Mouse (Mus musculus): ENCODE measurements around the gene Usp7. TPM values are rescaled to one million over a fixed set of nuclear protein-coding genes. Genes with fewer than 3 reads are reported as not detected.
"Not testable (repeated sequence)": the region's sequence is repeated elsewhere in the genome, so short reads cannot be mapped to it uniquely, and the experiment has no call there.

Usp7 gene
- polyA plus RNA-seq, 1 experiment from 2014 or later: 40.2 TPM

GRCm38 (mm10) chr16:8781191-8781590 lies 10.9 kb downstream of the Usp7 start:
- no peaks in the 10 kb centered on the region for H3K4me1 ChIP-seq (ENCODE audit: control insufficient read depth, insufficient read depth, low read length)
- H3K4me3 ChIP-seq (ENCODE audit: low read depth, low read length): no peak overlapping the region
- no peaks in the 10 kb centered on the region for H3K27me3 ChIP-seq (ENCODE audit: control insufficient read depth, insufficient read depth, low read length)
- no peak overlapping the region for H3K4me2 ChIP-seq (ENCODE audit: low read depth, low read length)
- H3K36me3 ChIP-seq (replicated peaks; ENCODE audit: control insufficient read depth, insufficient read depth, low read depth, low read length): no peaks in the 10 kb centered on the region
- H3K9ac ChIP-seq (replicated peaks; ENCODE audit: low read length): no peak overlapping the region
- no peaks in the 10 kb centered on the region for H3K9me3 ChIP-seq (replicated peaks; ENCODE audit: control insufficient read depth, low read length)
- DNase-seq (ENCODE audit: low spot score) (no peak), ATAC-seq (replicated peaks; ENCODE audit: insufficient number of reproducible peaks, low FRiP score, low TSS enrichment, low read depth) (peak; percentile 44; the same call in 1 of the 2 replicates)
- 71% methylated on average over 6 of the region's 6 CpGs for WGBS
- H3K27ac ChIP-seq (replicated peaks; ENCODE audit: low read depth, low read length): no peak overlapping the region

- Histone ChIP-seq H3K36me3 (replicated peaks; ENCODE audit: control insufficient read depth, insufficient read depth, low read depth, low read length) (no peaks in the 10 kb centered on the region), H3K27me3 (ENCODE audit: control insufficient read depth, insufficient read depth, low read length) (no peaks in the 10 kb centered on the region), H3K9me3 (replicated peaks; ENCODE audit: control insufficient read depth, low read length) (no peaks in the 10 kb centered on the region), H3K9ac (replicated peaks; ENCODE audit: low read length) (no peak overlapping the region), H3K4me1 (ENCODE audit: control insufficient read depth, insufficient read depth, low read length) (no peaks in the 10 kb centered on the region), H3K27ac (replicated peaks; ENCODE audit: low read depth, low read length) (no peak overlapping the region), H3K4me3 (ENCODE audit: low read depth, low read length) (no peak overlapping the region), H3K4me2 (ENCODE audit: low read depth, low read length) (no peak overlapping the region)
- no peak for DNase-seq (ENCODE audit: low spot score)
- 87% methylated on average over 3 of the region's 3 CpGs for WGBS
- no peak for ATAC-seq (replicated peaks; ENCODE audit: insufficient number of reproducible peaks, low FRiP score, low TSS enrichment, low read depth)
These were observed 11.9 kb downstream of the Usp7 start for GRCm38 (mm10) chr16:8780187-8780586.

GRCm38 (mm10) chr16:8778697-8779096 lies 13.4 kb downstream of the Usp7 start:
- ATAC-seq (replicated peaks; ENCODE audit: insufficient number of reproducible peaks, low FRiP score, low TSS enrichment, low read depth) (no peak), DNase-seq (ENCODE audit: low spot score) (no peak)
- Histone ChIP-seq H3K4me1 (ENCODE audit: control insufficient read depth, insufficient read depth, low read length) (no peaks in the 10 kb centered on the region), H3K27me3 (ENCODE audit: control insufficient read depth, insufficient read depth, low read length) (no peaks in the 10 kb centered on the region), H3K27ac (replicated peaks; ENCODE audit: low read depth, low read length) (no peak overlapping the region), H3K9me3 (replicated peaks; ENCODE audit: control insufficient read depth, low read length) (no peaks in the 10 kb centered on the region), H3K4me3 (ENCODE audit: low read depth, low read length) (no peak overlapping the region), H3K36me3 (replicated peaks; ENCODE audit: control insufficient read depth, insufficient read depth, low read depth, low read length) (no peaks in the 10 kb centered on the region), H3K4me2 (ENCODE audit: low read depth, low read length) (no peak overlapping the region), H3K9ac (replicated peaks; ENCODE audit: low read length) (no peak overlapping the region)

GRCm38 (mm10) chr16:8777202-8777601 lies 14.9 kb downstream of the Usp7 start:
- Histone ChIP-seq H3K36me3 (replicated peaks; ENCODE audit: control insufficient read depth, insufficient read depth, low read depth, low read length) (no peaks in the 10 kb centered on the region), H3K27me3 (ENCODE audit: control insufficient read depth, insufficient read depth, low read length) (no peaks in the 10 kb centered on the region), H3K4me3 (ENCODE audit: low read depth, low read length) (no peak overlapping the region), H3K4me2 (ENCODE audit: low read depth, low read length) (no peak overlapping the region), H3K27ac (replicated peaks; ENCODE audit: low read depth, low read length) (no peak overlapping the region), H3K4me1 (ENCODE audit: control insufficient read depth, insufficient read depth, low read length) (no peaks in the 10 kb centered on the region), H3K9ac (replicated peaks; ENCODE audit: low read length) (no peak overlapping the region), H3K9me3 (replicated peaks; ENCODE audit: control insufficient read depth, low read length) (no peaks in the 10 kb centered on the region)
- 43% methylated on average over 2 of the region's 2 CpGs for WGBS
- DNase-seq (ENCODE audit: low spot score): no peak
- no peak for ATAC-seq (replicated peaks; ENCODE audit: insufficient number of reproducible peaks, low FRiP score, low TSS enrichment, low read depth)

GRCm38 (mm10) chr16:8776634-8777033 lies 15.5 kb downstream of the Usp7 start:
- Histone ChIP-seq H3K9ac (replicated peaks; ENCODE audit: low read length) (no peak overlapping the region), H3K27ac (replicated peaks; ENCODE audit: low read depth, low read length) (no peak overlapping the region), H3K27me3 (ENCODE audit: control insufficient read depth, insufficient read depth, low read length) (no peaks in the 10 kb centered on the region), H3K9me3 (replicated peaks; ENCODE audit: control insufficient read depth, low read length) (no peaks in the 10 kb centered on the region), H3K4me2 (ENCODE audit: low read depth, low read length) (no peak overlapping the region), H3K36me3 (replicated peaks; ENCODE audit: control insufficient read depth, insufficient read depth, low read depth, low read length) (no peaks in the 10 kb centered on the region), H3K4me1 (ENCODE audit: control insufficient read depth, insufficient read depth, low read length) (no peaks in the 10 kb centered on the region), H3K4me3 (ENCODE audit: low read depth, low read length) (no peak overlapping the region)
- no peak for DNase-seq (ENCODE audit: low spot score)
- no peak for ATAC-seq (replicated peaks; ENCODE audit: insufficient number of reproducible peaks, low FRiP score, low TSS enrichment, low read depth)
- 86% methylated on average over 11 of the region's 11 CpGs for WGBS

GRCm38 (mm10) chr16:8771086-8771485 lies 21.0 kb downstream of the Usp7 start:
- 41% methylated on average over 4 of the region's 4 CpGs for WGBS

GRCm38 (mm10) chr16:8770342-8770741 lies 21.8 kb downstream of the Usp7 start:
- 72% methylated on average over 8 of the region's 8 CpGs for WGBS
- not testable (repeated sequence) for DNase-seq (ENCODE audit: low spot score); H3K36me3 ChIP-seq (replicated peaks; ENCODE audit: control insufficient read depth, insufficient read depth, low read depth, low read length); H3K27ac ChIP-seq (replicated peaks; ENCODE audit: low read depth, low read length); H3K9ac ChIP-seq (replicated peaks; ENCODE audit: low read length); H3K27me3 ChIP-seq (ENCODE audit: control insufficient read depth, insufficient read depth, low read length); H3K4me3 ChIP-seq (ENCODE audit: low read depth, low read length); H3K9me3 ChIP-seq (replicated peaks; ENCODE audit: control insufficient read depth, low read length); H3K4me1 ChIP-seq (ENCODE audit: control insufficient read depth, insufficient read depth, low read length); ATAC-seq (replicated peaks; ENCODE audit: insufficient number of reproducible peaks, low FRiP score, low TSS enrichment, low read depth); H3K4me2 ChIP-seq (ENCODE audit: low read depth, low read length)

More at GRCm38 (mm10) chr16:8771086-8771485, 21.0 kb downstream of the Usp7 start:
- no peaks in the 10 kb centered on the region for H3K9me3 ChIP-seq (replicated peaks; ENCODE audit: control insufficient read depth, low read length)
- H3K27ac ChIP-seq (replicated peaks; ENCODE audit: low read depth, low read length): no peak overlapping the region
- no peaks in the 10 kb centered on the region for H3K36me3 ChIP-seq (replicated peaks; ENCODE audit: control insufficient read depth, insufficient read depth, low read depth, low read length)
- ATAC-seq (replicated peaks; ENCODE audit: insufficient number of reproducible peaks, low FRiP score, low TSS enrichment, low read depth) (no peak), DNase-seq (ENCODE audit: low spot score) (no peak)
- no peak overlapping the region for H3K4me3 ChIP-seq (ENCODE audit: low read depth, low read length)
- no peaks in the 10 kb centered on the region for H3K4me1 ChIP-seq (ENCODE audit: control insufficient read depth, insufficient read depth, low read length)
- no peaks in the 10 kb centered on the region for H3K27me3 ChIP-seq (ENCODE audit: control insufficient read depth, insufficient read depth, low read length)
- no peak overlapping the region for H3K9ac ChIP-seq (replicated peaks; ENCODE audit: low read length)
- no peak overlapping the region for H3K4me2 ChIP-seq (ENCODE audit: low read depth, low read length)

- H3K9ac ChIP-seq (replicated peaks; ENCODE audit: low read length): no peak overlapping the region
- H3K4me3 ChIP-seq (ENCODE audit: low read depth, low read length): no peak overlapping the region
- H3K4me1 ChIP-seq (ENCODE audit: control insufficient read depth, insufficient read depth, low read length): no peaks in the 10 kb centered on the region
- H3K27me3 ChIP-seq (ENCODE audit: control insufficient read depth, insufficient read depth, low read length): no peaks in the 10 kb centered on the region
- ATAC-seq (replicated peaks; ENCODE audit: insufficient number of reproducible peaks, low FRiP score, low TSS enrichment, low read depth) (no peak), DNase-seq (ENCODE audit: low spot score) (no peak)
- no peak overlapping the region for H3K27ac ChIP-seq (replicated peaks; ENCODE audit: low read depth, low read length)
- no peaks in the 10 kb centered on the region for H3K36me3 ChIP-seq (replicated peaks; ENCODE audit: control insufficient read depth, insufficient read depth, low read depth, low read length)
- 61% methylated on average over 4 of the region's 4 CpGs for WGBS
- no peak overlapping the region for H3K4me2 ChIP-seq (ENCODE audit: low read depth, low read length)
- H3K9me3 ChIP-seq (replicated peaks; ENCODE audit: control insufficient read depth, low read length): no peaks in the 10 kb centered on the region
These were observed 22.6 kb downstream of the Usp7 start for GRCm38 (mm10) chr16:8769466-8769865.

All from embryonic facial prominence, embryonic 11.5 days (tissue).